Mouse (Mus musculus): ENCODE results near the gene Bok. TPM values are rescaled to one million over a fixed set of nuclear protein-coding genes. Genes with fewer than 3 reads are reported as not detected.
A peak's percentile ranks its signal among the peaks of the same experiment; 100 is the strongest.
"Not testable (repeated sequence)": the region's sequence is repeated elsewhere in the genome, so short reads cannot be mapped to it uniquely, and the experiment has no call there.

Gene Bok
- 10 to 100 TPM; 64.5 to 79.7 TPM for total RNA-seq (2021)

DNA sequence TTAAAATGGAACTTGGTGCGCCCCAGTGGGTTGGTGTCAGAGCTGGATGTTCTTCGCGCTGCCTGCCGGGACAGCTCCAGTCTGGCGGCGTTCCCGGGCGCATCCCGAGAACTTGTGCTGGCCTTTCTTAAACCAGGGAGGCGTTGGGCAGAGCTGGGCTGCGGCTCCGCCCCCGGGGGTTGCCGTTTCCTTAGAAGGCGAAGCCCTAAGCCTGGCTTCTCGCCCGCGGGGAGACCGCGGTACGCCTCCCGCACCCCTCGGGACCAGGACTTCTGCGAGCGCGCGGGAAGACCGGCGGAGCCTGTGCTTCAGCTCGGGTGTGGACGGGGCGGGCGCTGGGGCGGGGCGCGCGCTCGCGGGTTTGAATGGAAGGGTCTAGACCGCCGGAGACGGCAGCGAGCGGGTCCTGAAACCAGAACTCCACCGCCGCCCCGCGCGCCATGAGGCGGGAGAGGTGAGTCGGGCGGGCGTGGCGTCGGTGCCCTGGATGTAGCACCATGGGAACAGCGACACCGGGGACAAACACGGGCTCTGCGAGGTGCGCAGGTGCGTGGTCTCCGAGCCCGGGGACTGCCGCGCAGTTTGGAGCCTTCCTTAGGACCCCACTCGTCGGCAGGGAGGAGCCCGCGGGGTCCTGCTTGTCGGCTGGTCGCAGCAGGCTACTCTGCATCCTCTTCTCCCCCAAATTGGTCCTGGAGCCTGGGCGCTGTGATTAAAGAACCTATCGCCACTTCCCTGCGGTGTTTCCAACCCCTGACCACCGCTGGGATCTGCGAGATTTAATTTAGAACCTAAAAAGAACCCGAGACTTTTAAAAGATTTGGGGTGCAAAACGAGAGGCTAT lies at the start of gene Bok:
Bok (plus strand) TSS at position 260 of the 844 bp plus-strand sequence.
- peak; percentile 33 to 46 for DNase-seq

DNA sequence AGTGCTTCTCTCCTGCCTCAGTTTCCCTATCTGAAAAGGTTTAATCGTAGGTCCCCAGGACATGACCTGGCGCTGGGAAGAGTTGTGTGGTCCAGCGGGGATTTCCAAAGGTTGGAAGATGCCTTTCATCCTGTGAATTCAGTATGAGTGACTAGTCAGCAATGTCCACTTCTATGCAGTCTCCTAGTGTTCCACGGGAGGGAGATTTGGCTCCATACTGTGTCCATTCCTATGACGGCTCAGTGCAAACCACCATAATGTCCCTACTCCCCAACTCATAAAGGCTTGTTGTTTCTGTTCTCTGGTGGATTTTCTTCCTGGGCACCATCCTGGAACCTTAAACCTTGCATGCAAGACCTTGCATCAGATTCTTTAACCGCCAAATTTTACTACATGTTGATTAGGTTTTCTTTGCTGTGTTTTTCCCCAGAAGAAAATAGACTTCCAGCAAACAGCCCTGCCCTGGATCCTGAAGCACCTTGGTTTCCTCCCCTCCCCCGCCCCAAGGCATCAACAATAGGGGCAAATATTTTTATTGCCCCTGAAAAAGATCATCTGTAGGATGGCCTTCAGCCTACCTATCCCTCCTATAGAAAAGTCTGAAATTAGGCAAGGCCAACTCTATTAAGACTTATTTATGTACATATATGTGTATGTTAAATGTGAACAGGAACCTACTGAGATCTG lies 49.1 kb upstream of the Bok start:
- DNase-seq = no peak

DNA sequence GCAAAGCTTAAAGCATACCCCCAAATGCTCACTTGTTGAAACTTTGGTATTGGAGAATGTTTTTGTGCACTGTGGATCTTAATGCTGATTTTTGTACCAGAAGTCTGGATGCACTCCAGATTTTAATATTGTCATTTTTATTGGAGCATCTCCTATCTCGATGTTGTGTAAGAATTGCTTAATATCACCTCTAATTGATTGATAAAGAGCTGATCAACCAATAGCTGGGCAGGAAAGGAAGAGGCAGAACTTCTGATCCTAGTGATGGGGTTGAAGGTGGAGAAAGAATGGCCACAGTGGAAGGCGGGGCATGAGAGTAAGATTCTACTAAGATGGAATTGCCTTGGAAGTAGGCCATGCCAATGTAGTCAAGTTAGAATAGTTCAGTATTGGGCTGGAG lies 43.5 kb upstream of the Bok start:
- DNase-seq = no peak

DNA sequence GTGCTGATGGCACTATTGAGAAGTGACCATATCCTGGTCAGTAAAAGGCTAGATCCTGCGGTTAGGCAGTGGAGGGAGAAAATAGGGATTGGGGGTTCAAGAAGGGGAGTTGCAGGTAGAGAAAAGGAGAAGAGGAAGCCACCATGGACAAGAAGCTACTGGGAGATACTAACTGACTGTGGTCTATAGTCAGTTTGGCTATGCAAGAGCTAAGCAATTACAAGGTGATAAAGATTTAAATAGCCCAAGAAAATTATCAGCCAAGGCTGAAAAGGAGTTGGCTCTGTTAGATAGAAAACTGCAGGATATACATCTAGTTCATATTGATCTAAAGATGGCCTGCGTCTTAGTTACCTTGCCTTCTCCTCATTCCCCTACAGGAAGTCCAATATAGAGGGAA lies 42.8 kb upstream of the Bok start:
- DNase-seq = no peak

DNA sequence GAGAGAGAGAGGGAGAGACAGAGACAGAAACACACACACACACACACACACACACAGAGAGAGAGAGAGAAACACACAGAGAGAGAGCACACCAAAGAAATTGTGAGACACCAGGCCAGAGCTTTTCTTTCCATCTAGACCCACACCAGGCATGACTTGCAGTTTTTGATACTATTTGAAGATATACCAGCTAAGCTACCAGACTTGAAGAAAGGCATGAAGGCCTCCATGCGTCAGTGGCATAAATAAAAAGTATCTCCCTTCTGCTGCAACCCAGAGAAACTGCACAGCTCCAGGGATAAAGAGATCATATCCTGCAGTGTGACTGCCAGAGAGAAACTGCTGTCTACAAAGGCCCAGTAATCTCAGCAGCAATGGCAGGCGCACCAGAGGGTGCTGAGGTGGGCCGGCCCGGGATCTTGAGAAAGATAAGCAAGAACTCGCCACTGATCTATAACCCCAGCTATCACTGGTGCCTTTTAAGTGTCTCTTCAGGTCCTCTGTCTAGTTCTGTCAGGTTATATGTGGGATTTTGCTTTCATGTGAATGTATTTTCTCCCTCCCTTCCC lies 35.8 kb upstream of the Bok start:
- DNase-seq = no peak

DNA sequence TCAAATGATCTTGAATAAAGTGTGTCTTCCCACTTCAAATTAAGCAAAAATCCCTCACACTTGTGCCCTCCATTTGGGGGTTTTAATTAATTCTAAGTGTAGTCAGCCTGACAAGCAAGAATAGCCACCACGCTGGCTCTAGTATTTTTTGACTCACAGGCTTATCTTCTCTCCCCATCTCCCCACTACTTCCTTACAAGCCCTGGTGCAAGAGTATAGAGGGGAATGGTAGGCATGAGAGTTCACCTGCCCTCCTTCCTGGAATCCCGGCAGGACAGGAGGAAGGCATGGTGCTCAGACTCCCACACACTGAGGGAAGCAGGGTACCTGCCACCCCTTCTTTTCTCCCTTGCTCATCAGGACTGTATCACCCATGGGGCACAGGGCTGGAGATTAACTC lies 31.2 kb upstream of the Bok start:
- no peak for DNase-seq

DNA sequence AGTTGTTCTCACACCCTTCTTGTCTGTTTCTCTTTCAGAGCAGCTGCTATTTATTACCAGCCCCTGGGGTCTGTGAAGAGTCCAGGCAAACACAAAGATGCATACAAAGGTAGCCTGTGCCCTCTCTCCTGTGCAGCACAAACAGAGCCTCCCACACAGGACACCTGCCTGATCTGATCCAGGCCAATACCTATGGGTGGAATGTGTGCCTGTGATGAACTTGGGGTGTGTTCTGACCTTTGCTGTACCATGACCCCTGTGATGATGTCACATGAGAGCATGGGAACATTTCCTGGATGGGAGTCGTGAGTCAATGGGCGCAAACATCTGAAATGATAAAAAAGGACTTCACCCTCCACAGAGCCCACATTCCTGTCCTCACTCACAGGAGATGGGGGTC lies 30.7 kb upstream of the Bok start:
- no peak for DNase-seq

DNA sequence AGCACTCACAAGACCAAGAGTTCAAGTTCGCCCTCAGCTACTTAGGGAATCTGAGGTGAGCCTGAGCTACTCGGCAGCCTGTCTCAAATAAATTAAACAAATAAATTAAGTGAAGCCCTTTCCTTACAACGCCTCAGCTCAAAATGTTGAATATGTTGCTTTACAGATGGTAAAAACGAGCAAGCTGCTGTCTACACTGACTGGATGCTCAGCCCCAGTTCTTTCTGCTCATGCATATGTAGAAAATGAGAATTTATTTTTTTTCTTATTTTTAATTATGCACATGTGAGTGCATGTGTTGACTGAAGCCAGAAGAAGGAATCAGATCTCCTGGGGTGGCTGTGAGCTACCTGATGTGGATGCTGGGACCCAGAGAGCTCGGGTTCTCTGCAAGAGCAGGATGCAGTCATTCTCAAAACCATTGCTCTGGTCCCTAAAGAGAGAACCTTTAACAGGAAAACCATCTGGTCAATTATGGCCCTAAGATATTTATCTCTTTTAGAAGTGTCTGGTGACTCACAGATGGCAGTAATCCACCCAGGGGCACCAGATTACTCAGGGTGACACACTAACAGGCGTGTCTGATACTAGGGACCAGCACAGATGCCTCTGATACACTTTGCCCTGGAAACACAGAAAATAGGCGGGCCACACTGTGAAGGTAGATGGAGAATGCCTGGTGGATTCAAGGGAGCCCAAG lies 29.0 kb upstream of the Bok start:
- DNase-seq = no peak

DNA sequence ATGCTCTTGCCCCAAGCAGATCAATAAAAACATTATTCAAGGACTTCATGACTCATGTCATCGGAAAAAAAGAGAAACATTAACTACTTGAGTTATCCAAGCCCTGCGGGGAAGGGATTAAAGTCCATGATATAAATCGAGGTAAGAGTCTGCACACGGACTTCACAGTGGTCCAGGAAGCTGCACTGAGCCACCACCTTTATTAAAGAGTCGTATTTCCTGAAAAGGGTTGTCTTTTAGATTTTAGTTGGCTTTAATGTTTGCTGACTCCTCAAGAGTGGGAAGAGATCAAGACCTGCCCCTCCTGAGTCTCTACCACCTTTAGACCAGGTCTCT lies 28.5 kb upstream of the Bok start:
- DNase-seq = no peak

DNA sequence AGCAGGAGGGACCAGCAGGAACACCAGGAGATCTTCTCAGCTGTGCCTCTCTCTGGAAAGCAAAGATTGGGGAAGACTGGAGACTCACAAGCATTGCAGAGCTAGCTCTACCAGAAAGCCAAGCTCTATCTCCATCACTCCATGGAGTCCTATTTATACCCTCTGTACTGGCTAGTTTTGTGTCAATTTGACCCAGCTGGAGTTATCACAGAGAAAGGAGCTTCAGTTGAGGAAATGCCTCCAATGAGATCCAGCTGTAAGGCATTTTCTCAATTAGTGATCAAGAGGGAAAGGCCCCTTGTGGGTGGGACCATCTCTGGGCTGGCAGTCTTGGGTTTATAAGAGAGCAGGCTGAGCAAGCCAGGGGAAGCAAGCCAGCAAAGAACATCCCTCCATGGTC lies 26.9 kb upstream of the Bok start, which contains the start of gene Stk25:
Stk25 (minus strand) TSS at position 101 of the 400 bp plus-strand sequence.
- not testable (repeated sequence) for DNase-seq

DNA sequence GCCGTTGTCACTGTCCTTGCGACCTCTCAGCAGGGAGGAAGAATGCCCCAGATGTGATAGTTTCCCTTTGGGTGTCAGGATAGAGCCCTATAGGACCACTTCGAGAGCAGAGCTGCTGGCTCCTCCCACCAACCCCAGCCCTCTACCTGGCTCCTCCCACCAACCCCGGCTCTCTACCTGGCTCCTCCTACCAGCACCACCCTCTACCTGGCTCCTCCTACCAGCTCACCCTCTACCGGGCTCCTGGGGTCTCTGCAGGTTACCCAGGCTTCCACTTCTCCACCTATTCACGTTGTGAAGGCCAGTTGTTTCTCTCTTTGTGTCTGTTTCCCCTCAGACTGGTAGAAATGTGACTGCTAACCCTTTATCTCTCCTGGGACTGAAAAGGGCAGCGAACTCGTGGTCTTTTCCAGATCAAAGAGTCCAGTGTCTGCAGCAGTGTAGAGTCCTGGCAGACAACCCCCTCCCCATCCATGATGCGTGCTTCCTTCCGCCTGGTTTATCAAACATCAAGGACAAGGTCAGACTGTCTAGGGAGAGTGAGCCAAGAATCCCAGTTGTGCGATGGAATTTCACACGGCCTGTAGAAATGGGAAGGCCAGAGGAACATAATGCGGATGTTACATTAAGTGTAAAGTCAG lies 17.6 kb upstream of the Bok start:
- no peak for DNase-seq

DNA sequence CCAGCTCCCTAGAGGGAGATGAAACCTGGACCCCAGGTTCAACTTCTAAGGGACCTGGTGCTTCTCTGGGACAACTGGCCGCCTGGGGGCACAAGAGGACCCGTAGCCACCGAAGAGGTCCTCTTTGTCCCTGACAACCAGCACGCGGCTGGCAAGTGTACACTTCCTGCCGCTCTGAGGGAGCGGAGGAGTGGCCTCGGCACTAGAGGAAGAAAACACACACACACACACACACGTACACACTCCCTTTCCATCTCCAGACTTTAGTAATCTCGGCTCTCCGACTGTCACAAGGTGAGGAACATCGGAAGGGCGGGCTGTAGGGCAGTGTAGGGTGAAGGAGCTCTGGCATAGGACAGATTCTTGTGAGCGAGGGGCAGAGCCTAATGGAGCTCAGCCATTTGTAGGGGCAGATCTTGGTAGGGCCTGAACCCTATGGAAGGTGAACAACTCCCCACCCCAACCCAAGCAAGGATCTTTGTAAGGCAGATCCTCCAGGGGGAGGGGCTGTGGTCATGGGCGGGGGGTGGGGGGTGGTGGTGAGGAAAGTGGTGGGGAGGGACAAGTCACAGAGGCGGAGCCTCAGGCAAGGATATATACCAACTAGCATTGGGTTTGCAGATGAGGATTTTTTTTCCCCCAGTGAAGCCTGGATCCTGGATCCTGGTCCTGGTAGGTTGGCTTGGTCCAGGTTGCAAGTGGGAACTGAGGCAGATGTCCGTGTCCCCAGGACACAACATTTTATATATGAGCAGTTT lies 16.5 kb upstream of the Bok start:
- DNase-seq = peak in 1 of 2 experiments; percentile 56

DNA sequence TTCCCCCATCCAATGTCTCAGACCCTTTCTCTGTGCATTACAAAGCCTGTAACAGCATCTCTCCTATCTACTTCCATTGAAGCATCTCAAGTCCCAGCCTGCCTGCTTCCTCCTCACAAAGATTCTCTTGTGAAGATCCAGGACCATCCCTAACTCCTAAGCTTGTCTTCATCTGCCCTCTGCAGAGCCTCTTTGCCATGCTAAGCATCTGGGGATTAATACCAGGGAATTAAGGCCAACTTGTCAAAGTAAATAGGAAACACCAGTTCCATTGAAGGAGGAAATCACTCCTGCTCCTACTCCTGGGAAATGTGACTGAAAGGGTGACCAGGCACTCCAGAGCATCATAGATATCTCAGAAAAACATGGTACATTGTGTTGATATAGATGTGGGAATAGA lies 15.5 kb upstream of the Bok start:
- DNase-seq = no peak

DNA sequence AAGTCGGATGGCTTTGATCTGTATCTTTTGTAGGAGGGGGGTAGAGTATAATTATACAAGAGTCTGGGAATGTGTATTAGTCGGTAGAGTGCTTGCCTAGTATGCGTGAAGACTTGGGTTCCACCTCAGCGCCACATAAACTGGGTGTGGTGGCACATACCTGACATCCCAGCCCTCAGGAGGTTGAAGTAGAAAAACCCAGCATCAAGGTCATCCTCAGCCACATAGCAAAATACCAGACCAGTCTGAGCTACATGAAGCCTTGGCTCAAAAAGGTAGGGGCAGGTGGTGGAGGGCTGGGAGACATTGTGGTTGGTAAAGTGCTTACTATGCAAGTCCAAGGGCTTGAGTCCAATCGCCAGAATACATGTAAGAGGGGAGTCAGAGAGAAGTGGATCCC lies 12.8 kb upstream of the Bok start:
- DNase-seq = no peak

DNA sequence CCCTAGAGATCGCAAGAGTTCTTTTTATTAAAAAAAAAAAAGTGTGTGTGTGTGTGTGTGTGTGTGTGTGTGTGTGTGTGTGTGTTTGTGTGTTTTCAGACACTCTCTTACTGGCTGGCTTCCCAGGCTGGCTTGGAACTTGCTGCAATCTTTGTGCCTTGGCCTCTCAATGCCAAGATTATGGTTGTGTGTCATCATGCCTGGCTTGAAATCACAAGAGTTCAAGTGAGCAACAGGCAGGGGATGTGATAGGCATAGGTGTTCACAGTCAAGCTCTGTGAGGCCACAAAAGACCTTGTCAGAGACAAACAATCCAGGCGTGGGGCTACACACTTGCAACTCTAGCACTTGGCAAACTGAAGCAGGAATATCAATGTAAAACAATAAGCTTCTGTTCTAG lies 7.1 kb upstream of the Bok start:
- DNase-seq = no peak

DNA sequence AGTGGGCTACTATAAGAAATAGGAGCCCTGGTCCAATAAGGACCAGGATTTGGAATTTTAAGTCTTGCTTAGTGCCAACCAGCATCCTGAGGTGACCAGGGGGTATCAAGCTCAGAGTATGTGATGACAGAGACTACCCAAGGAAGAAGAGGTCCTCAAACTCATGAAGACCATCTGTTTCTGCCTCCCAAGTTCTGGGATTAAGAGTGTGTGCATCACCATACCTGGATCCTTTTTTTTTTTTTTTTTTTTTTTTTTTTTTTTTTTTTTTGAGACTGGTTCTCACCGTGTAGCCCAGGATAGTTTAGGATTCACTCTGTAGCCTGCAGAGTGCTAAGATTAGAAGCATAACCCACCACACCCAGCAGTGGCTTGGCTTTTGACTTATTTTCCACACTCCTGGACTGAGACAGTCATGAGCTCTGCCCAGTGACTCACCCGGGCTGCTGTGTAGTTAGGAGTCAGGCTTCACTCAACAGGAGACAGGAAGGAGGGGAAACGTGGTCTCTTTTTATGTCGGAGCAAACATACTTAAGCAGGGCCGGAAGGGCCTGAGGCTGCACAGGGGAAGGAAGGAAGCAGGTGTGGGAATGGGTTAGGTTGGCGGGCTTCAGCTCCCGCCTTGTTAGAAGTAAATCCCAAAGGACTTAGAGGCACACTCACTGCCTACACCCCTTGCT lies 5.4 kb upstream of the Bok start:
- DNase-seq = no peak

DNA sequence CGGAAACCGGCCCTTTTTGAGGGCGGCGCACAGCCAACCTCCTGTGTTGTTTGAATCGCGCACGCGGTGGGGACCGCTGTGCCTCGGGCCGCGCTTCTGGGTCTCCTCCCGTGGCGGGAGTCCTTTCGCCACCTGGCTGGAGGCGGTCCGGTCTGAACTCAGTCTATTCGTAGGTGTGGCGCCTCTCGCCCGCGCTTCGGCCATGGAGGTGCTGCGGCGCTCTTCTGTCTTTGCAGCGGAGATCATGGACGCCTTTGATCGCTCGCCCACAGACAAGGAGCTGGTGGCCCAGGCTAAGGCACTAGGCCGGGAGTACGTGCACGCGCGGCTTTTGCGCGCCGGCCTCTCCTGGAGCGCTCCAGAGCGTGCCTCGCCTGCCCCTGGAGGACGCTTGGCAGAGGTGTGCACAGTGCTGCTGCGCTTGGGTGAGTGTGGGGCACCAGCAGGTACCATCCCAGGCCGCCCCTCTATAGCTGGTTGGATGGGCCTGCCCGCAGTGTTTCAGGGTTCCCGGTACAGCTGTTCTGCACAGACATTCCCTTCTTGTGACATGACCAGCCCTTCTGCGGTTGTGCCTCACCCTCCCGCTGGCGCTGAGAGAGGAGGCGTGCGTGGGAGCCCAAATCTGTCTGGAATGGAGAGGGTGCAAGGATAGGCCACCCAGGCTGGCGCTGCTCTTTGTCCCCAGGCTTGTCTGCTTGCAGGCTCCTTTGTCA lies 943 bp downstream of the Bok start:
- DNase-seq = peak; percentile 37 to 47

DNA sequence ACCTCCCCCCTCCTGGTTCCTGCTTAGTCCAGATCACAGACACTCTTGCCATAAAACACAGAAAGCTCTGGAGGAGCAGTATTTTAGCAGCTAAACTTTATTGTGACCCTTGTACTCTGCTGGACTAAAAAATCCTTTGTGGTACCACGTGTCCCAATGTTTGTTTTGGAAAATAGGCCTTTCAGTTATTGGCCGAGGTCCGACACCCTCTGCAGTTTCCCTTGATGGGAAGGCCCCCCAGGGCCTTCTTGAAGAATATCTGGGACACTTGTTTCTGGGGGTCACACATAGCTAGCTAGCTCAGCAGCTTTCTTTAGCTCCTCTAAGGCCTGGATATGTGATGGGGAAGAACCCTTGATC lies 1.5 kb downstream of the Bok start:
- DNase-seq = no peak

DNA sequence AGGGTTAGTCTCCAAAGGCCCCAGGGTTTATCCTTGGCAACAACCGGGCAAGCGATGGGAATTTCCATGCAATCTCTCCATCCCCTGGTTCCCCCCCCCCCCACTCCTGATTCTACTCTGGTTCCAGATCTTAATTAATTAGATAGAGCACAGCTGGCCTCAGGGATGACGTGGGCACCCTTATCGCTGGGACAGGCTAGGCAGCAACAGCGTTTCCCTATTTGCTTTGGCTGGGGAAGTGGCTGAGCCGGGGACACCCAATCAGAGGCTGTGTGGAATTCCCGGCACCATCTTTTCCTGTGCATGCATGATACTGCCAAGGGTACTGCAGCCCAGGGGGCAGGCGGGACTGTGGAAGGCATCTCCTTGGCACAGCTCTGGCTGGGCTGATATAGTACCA lies 2.7 kb downstream of the Bok start:
- no peak for DNase-seq

DNA sequence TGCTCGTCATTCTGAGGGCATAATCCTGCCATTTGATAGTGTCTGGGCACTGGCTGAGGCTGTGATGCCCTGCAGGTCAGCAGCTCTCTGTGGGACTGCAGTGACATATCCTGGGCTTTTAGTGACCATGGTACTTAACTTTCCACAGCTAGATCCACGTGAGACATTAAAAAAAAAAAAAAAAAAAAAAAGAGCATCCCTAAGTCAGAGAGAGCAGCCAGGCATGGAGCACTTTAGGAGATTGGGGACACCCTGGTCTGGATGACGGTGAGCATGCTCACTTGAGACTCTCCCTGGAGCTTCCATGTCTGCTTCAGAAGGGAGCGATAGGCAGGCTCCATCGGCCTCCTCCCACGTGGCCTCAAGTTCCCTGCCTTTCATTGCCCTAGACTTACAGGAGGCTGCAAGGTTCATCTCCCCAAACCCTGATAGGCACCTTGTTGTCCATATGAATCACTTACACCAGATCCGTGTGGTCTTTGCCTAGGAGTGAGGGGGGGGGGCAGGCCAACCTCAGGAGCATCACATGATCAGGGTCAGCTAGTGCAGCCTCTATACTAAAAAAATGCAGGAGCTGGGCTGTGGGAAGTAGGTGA lies 4.5 kb downstream of the Bok start:
- DNase-seq = no peak

Measured in layer of hippocampus, postnatal 36 days (tissue).